Mouse (Mus musculus) lung, postnatal 0 days (tissue): Measurements from ENCODE around the gene Defb47. TPM values are rescaled to one million over a fixed set of nuclear protein-coding genes. Genes with fewer than 3 reads are reported as not detected.

Experiments used
- ATAC-seq: fragments of 200-750 bp; cut with Nextera tagmentation; 2 replicates; pipeline ENCODE4 v1.8.0; 2017; ENCODE audit warnings: moderate library complexity
- DNase-seq: peaks from one replicate; pipeline ENCODE4 v3.0.0-alpha.2; 2016; ENCODE audit warnings: low spot score
- H3K27ac ChIP-seq: fragments of 300-500 bp; sonication (generic); 2 replicates; pipeline ENCODE4 v1.5.1; 2014; ENCODE audit warnings: antibody characterized with exemption, mild to moderate bottlenecking, low read length, mixed read lengths
- H3K27me3 ChIP-seq: fragments of 300-500 bp; sonication (generic); replicated peaks from 2 replicates; pipeline ENCODE4 v1.6.1; 2014; ENCODE audit warnings: low read length, mixed read lengths; ENCODE audit not compliant: insufficient read depth
- H3K36me3 ChIP-seq: fragments of 300-500 bp; sonication (generic); 2 replicates; pipeline ENCODE4 v1.6.1; 2014; ENCODE audit warnings: low read length, mixed read lengths; ENCODE audit not compliant: insufficient read depth
- H3K4me1 ChIP-seq: fragments of 300-500 bp; sonication (generic); 2 replicates; pipeline ENCODE4 v1.6.1; 2014; ENCODE audit warnings: antibody characterized with exemption, low read depth, low read length, mixed read lengths; ENCODE audit not compliant: insufficient read depth
- H3K4me2 ChIP-seq: fragments of 300-500 bp; sonication (generic); replicated peaks from 2 replicates; pipeline ENCODE4 v1.6.1; 2014; ENCODE audit warnings: low read depth, mild to moderate bottlenecking, low read length, moderate library complexity, mixed read lengths
- H3K4me3 ChIP-seq: fragments of 300-500 bp; sonication (generic); 2 replicates; pipeline ENCODE4 v1.5.1; 2014; ENCODE audit warnings: low read depth, low read length
- H3K9ac ChIP-seq: fragments of 300-500 bp; sonication (generic); replicated peaks from 2 replicates; pipeline ENCODE4 v1.6.1; 2014; ENCODE audit warnings: low read depth, mild to moderate bottlenecking
- H3K9me3 ChIP-seq: fragments of 300-500 bp; sonication (generic); 2 replicates; pipeline ENCODE4 v1.6.1; 2016; ENCODE audit warnings: low read length, mixed read lengths
- CTCF ChIP-seq: IDR thresholded peaks from 2 replicates; pipeline ENCODE4 v1.5.1; 2016; ENCODE audit warnings: antibody characterized with exemption, mild to moderate bottlenecking
- EP300 ChIP-seq: IDR thresholded peaks from 2 replicates; pipeline ENCODE4 v1.6.1; 2016; ENCODE audit warnings: antibody characterized with exemption, mild to moderate bottlenecking, control low read depth
- whole genome bisulfite sequencing: fragments of 180-500 bp; shearing (Covaris S2); extraction: QIAGEN DNeasy Blood & Tissue Kit; methylation state at CpG from one replicate; pipeline ENCODE4 v1.1.7; 2014; 5-methylcytosine and 5-hydroxymethylcytosine counted together
- polyA plus RNA-seq: library from polyadenylated mRNA; unstranded; fragments of >200 nt; fragmentation: Nextera tagmentation; extraction: Ambion mirVana; gene quantifications from 2 replicates; pipeline ENCODE4 v1.2.1, GENCODE M21; 2015

Defb47 gene
- not detected in 2 replicates for polyA plus RNA-seq

DNA sequence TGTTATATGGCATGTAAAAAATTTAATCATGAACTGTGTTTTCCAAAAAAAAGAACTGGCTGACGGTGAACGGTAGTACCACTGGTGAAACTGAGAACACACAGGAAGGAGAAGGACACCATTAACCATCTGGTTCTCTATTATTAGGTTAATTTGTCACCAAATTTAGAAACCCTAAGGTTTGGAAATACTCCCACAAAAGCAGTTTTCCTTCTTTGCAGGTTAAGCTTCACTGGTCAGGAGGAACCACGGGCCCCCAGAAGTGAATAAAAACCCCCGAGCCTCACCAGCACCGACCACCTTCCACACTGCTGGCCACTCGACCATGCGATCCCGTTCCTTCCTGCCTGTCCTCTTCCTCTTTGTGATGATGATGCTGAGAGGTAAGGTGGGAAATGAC, at the start of gene Defb47:
Defb47 (plus strand) TSS at position 301 of the 400 bp plus-strand sequence.
- Histone ChIP-seq H3K4me2 (no peak within 1 kb of the TSS), H3K4me1 (no peaks in the 10 kb centered on the region), H3K9ac (no peak within 1 kb of the TSS), H3K27ac (no peak within 1 kb of the TSS), H3K27me3 (no peaks in the 10 kb centered on the region), H3K4me3 (no peak within 1 kb of the TSS), H3K9me3 (no peaks in the 10 kb centered on the region), H3K36me3 (no peaks in the 10 kb centered on the region)
- WGBS: 78% methylated on average over 8 of the region's 8 CpGs
- DNase-seq (no peak), ATAC-seq (no peak)
- no peak for TF ChIP-seq EP300

DNA sequence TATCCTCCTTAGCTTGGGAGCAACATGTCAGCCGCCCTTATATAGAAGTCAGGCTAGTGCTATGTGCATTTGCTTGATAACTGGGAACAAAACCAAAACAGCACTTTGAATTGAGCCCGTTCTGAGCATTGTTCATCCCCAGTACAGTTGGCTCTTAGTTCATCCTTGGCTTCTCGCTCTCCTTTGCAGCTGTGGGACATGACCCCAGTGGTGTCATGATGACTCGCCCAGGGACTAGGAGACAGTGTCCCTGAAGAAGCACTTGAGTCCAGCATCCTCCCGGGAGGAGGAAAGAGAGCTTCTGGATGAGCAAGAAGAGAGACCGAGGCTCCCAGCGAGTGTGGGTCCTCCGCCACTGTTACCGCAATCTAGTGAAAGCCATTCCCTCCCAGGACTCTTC, 41.8 kb upstream of the Defb47 start:
- TF ChIP-seq CTCF (no peak), EP300 (no peak)
- 83% methylated on average over 9 of the region's 9 CpGs for WGBS
- Histone ChIP-seq H3K4me3 (no peak overlapping the region), H3K9me3 (no peaks in the 10 kb centered on the region), H3K27ac (no peak overlapping the region), H3K36me3 (peaks cover 13% of the 10 kb centered on the region; the same call in 1 of the 2 replicates), H3K4me1 (no peaks in the 10 kb centered on the region), H3K4me2 (no peak overlapping the region), H3K9ac (no peak overlapping the region), H3K27me3 (no peaks in the 10 kb centered on the region)
- no peak for ATAC-seq
- no peak for DNase-seq

DNA sequence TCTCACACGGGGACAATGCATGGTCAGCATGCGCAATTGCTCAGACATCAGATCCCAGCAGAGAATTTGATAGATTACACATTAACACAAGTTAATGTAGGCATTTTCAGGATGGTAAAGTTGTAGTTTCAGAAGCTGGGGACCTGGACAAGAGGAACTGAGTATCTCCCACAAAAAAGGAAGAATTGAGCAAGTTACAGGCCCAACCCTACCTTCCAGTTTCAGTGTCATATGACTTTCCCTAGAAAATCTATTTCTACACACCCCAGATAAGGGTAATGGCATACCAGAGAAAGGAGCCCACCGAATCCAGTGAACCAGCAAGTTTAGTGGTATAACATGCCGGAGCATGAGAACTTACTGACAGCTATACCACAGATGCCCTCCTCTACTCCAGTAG, 34.2 kb upstream of the Defb47 start:
- no peaks in the 10 kb centered on the region for H3K9me3 ChIP-seq
- H3K27me3 ChIP-seq: no peaks in the 10 kb centered on the region
- whole genome bisulfite sequencing: 87% methylated on average over 4 of the region's 4 CpGs

DNA sequence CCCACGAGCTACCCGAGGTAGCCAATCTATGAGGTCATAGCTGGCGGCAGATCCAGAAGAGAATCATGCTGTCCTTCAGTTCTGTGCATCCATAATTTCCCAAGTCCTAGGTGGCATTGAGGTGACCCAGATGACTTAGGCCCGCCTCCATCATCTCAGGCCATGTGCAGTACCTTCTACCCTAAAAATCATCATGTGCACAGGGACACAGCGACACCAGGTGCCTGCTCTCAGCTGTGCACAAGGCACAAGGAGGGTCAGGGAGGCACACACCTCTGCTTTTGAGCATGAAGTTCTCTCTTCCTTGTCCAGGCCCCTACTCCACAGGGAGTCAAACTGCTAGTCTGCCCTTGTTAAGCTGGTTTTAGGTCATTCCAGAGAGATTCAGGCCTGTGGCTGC, 32.5 kb upstream of the Defb47 start:
- peak; percentile 5 for DNase-seq
- Histone ChIP-seq H3K4me2 (no peak overlapping the region), H3K4me1 (no peaks in the 10 kb centered on the region; the same call in 1 of the 2 replicates), H3K27me3 (no peaks in the 10 kb centered on the region), H3K27ac (no peak overlapping the region), H3K4me3 (no peak overlapping the region), H3K36me3 (no peaks in the 10 kb centered on the region), H3K9ac (no peak overlapping the region), H3K9me3 (no peaks in the 10 kb centered on the region)
- WGBS: 71% methylated on average over 5 of the region's 5 CpGs
- TF ChIP-seq CTCF (peak; percentile 45), EP300 (no peak)
- ATAC-seq: no peak

More for the DNA sequence above, 34.2 kb upstream of the Defb47 start:
- no peak for DNase-seq
- no peak for TF ChIP-seq EP300
- no peak for TF ChIP-seq CTCF
- H3K4me2 ChIP-seq: no peak overlapping the region
- no peak overlapping the region for H3K27ac ChIP-seq
- no peak for ATAC-seq
- no peaks in the 10 kb centered on the region; the same call in 1 of the 2 replicates for H3K4me1 ChIP-seq
- no peaks in the 10 kb centered on the region for H3K36me3 ChIP-seq
- H3K4me3 ChIP-seq: no peak overlapping the region
- no peak overlapping the region for H3K9ac ChIP-seq

DNA sequence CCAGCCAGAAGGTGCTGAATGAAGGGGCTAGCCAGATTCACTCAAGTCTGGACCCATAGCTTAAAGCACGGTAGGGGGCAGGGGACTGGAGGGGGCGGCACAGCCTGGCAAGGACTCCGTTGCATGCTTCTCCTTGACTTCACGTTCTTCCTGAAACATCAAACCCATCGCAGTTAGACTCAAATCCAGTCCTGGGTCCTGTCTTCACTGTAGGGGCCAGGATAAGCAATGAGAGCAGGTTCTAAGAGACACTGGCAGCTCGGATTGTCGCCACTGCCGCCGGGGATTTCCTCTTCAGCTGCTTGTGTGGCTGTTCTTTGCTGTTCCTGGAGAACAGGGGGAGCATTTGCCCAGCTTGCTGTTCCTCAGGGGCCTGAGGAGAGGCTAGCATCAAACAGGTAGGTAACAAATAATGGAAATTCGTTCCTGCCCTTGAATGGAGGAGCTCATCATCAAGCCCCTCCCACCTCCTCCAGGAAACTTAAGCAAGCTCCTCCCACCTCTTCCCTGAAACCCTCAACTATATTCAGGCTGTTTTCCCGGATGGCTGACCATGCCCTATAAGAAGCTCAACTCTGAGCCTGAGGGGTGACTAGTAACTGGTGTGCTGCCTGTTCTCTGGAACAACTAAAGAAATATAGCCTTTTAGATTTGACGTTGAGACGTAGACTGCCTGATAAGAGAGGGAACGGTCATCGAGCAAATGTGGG, 31.9 kb upstream of the Defb47 start:
- no peaks in the 10 kb centered on the region for H3K36me3 ChIP-seq
- no peaks in the 10 kb centered on the region for H3K9me3 ChIP-seq
- peak; percentile 75 for DNase-seq
- TF ChIP-seq CTCF (no peak), EP300 (no peak)
- H3K27ac ChIP-seq: no peak overlapping the region
- 16% methylated on average over 15 of the region's 15 CpGs for WGBS
- H3K9ac ChIP-seq: no peak overlapping the region
- peak overlapping the region; percentile 49 for H3K4me2 ChIP-seq
- peak; percentile 55 for ATAC-seq
- H3K27me3 ChIP-seq: no peaks in the 10 kb centered on the region
- no peaks in the 10 kb centered on the region; the same call in 1 of the 2 replicates for H3K4me1 ChIP-seq
- peak overlapping the region; percentile 16; the same call in 1 of the 2 replicates for H3K4me3 ChIP-seq

DNA sequence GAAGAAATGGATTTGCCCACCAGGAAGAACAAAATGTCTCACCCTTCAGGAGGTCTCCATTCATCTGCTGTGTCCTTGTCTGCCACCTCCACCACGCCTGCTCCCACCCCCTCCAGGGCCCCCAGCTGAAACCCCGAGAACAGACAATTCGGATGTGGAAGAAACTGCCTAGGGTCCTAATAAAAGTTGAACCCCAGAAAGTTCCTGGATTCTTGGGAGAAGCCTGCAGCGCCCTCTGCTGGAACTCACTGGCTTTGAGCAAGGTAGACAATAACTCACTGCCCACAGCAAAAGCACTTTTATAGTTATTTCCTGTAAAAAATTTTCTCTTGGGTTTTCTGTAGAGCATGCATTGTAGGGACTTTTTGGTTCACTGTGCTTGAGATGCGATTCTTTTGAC, 22.8 kb upstream of the Defb47 start:
- no peak overlapping the region for H3K4me2 ChIP-seq
- ATAC-seq: no peak

More for the DNA sequence above, 22.8 kb upstream of the Defb47 start:
- Histone ChIP-seq H3K4me3 (no peak overlapping the region), H3K36me3 (no peaks in the 10 kb centered on the region), H3K27me3 (no peaks in the 10 kb centered on the region), H3K4me1 (no peaks in the 10 kb centered on the region), H3K9me3 (no peaks in the 10 kb centered on the region), H3K9ac (no peak overlapping the region), H3K27ac (no peak overlapping the region)
- TF ChIP-seq CTCF: peak; percentile 73
- no peak for TF ChIP-seq EP300
- peak; percentile 37 for DNase-seq
- 10% methylated on average over 5 of the region's 5 CpGs for whole genome bisulfite sequencing
